Mouse (Mus musculus) urinary bladder, postnatal 4 days (tissue): Measurements from ENCODE around the gene Ly6g5c.

ENCODE experiments used
- DNase-seq, 2 experiments: peaks; one replicate each; pipeline ENCODE4 v3.0.0; 2021 to 2022; ENCODE audit warnings: low spot score in 2 of 2

Gene Ly6g5c

GRCm38 (mm10) chr17:35080710-35081109, 27.4 kb upstream of the Ly6g5c start:
- DNase-seq, result no peak

- no peak for DNase-seq
Observed at GRCm38 (mm10) chr17:35082841-35083576, 25.1 kb upstream of the Ly6g5c start.

GRCm38 (mm10) chr17:35083929-35084497, 24.1 kb upstream of the Ly6g5c start:
- DNase-seq, result no peak

- no peak for DNase-seq
Observed at GRCm38 (mm10) chr17:35085208-35085865, 22.7 kb upstream of the Ly6g5c start, which contains the start of gene Ly6g6f. Gene Ly6g6f, minus strand, starts transcription at chr17:35085610.

- DNase-seq, result no peak
Observed at GRCm38 (mm10) chr17:35088151-35088550, 19.9 kb upstream of the Ly6g5c start.

GRCm38 (mm10) chr17:35088825-35089644, 19.0 kb upstream of the Ly6g5c start, which contains the start of gene Abhd16a:
Gene Abhd16a, plus strand, starts transcription at chr17:35089263.
- DNase-seq, result peak; percentile 93 to 94

- DNase-seq, result no peak
Observed at GRCm38 (mm10) chr17:35090166-35090932, 17.7 kb upstream of the Ly6g5c start.

- no peak for DNase-seq
Observed at GRCm38 (mm10) chr17:35092403-35093198, 15.5 kb upstream of the Ly6g5c start.

GRCm38 (mm10) chr17:35094475-35095365, 13.4 kb upstream of the Ly6g5c start:
- DNase-seq, result no peak

GRCm38 (mm10) chr17:35096597-35096996, 11.5 kb upstream of the Ly6g5c start:
- DNase-seq, result no peak

- no peak for DNase-seq
Observed at GRCm38 (mm10) chr17:35097164-35097655, 10.9 kb upstream of the Ly6g5c start.

- DNase-seq, result no peak
Observed at GRCm38 (mm10) chr17:35100196-35100765, 7.8 kb upstream of the Ly6g5c start.

GRCm38 (mm10) chr17:35101161-35101560, 6.9 kb upstream of the Ly6g5c start:
- DNase-seq, result no peak

- no peak for DNase-seq
Observed at GRCm38 (mm10) chr17:35102299-35102698, 5.8 kb upstream of the Ly6g5c start.

- no peak for DNase-seq
Observed at GRCm38 (mm10) chr17:35103221-35103690, 4.8 kb upstream of the Ly6g5c start.

- no peak for DNase-seq
Observed at GRCm38 (mm10) chr17:35104079-35104478, 4.0 kb upstream of the Ly6g5c start.

- no peak for DNase-seq
Observed at GRCm38 (mm10) chr17:35104754-35105153, 3.3 kb upstream of the Ly6g5c start.

- no peak for DNase-seq
Observed at GRCm38 (mm10) chr17:35105740-35106389, 2.2 kb upstream of the Ly6g5c start.
